In the genomic region with DNA sequence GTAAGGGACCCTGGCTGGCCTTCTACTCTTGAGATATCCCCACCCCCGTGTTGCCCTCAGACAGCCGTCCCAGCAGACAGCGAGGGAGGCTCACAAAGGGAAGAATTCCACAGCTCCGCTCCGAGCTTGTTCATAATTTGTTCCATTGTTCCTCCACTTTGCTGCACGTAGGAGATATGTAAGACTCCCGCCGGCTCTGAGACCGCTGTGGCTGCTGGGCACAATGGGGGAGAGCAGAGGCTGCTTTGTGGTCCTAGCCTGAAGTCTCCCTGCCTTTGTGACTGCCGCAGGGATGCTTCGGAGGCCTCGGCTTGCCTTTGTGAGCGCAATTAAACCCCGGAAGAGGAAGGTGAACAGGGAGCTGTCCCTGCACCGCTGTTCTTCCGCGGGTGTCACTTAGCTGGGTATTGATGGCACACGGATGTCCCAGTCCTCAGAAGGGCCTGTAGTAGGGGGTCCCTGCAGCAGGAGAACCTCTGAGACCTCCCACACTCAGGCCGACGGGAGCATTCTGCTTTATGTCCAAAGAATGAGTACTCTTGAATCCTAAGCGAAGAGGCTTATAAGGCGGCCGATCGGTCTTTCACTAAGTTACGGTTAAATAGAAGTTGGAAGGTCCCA, we compare ENCODE assay signal across 8 mouse cellular contexts.
DNase-seq lines count a peak whose midpoint lies in the region; ATAC-seq and TF ChIP-seq lines count a peak whose summit lies in the region.
"Had no signal": no experiment of that assay in that cellular context is flagged by ENCODE, and none has a peak within 500 bp of the region (broad histone marks: within the 10 kb centered on the region; RNA-seq: fewer than 3 reads in every experiment).

No protein-coding gene starts in this region.

- in situ Hi-C loops in ES-E14 (cut with MboI; ENCODE audit: low sequenced_read_pairs in 2 of 2, unreplicated experiment in 2 of 2) = no loop called here

- 18% methylated on average over 25 of the region's 25 CpGs for WGBS in hindbrain, embryonic 10.5 days
- WGBS in midbrain, embryonic 13.5 days = 9% methylated on average over 25 of the region's 25 CpGs

- H3K4me2 ChIP-seq in midbrain, embryonic 13.5 days (replicated peaks) = peak overlapping the region; percentile 42

- H3K36me3 ChIP-seq in ES-E14 (ENCODE audit: control insufficient read depth, insufficient read depth, low read length, poor library complexity, severe bottlenecking) = no peaks in the 10 kb centered on the region
- H3K36me3 ChIP-seq in hindbrain, embryonic 10.5 days = no peaks in the 10 kb centered on the region
- no peaks in the 10 kb centered on the region for H3K36me3 ChIP-seq in midbrain, embryonic 13.5 days

- DNase-seq in ES-E14 (ENCODE audit: low read depth, low spot score) (peak; percentile 20), WW6 (ENCODE audit: low read depth, low spot score) (peak; percentile 14)
- DNase-seq in hindbrain, embryonic 10.5 days (ENCODE audit: low spot score) = peak; percentile 74
- no peak for DNase-seq in spleen, adult 12 weeks (ENCODE audit: low spot score)
- DNase-seq in kidney, postnatal 36 days = no peak
- DNase-seq: thymus, adult 2 months had no signal

- peak; percentile 71 for ATAC-seq in midbrain, embryonic 13.5 days
- no peak for ATAC-seq in erythroblast, adult 5-6 weeks (replicated peaks; ENCODE audit: low FRiP score, poor library complexity, severe bottlenecking)

- peaks cover 0 to 8% of the 10 kb centered on the region in 2 experiments; a peak in 1 of 4 replicates for H3K4me1 ChIP-seq in ES-E14 (ENCODE audit: control insufficient read depth in 2 of 2, insufficient read depth in 2 of 2, low read length in 2 of 2, poor library complexity in 1 of 2)
- peaks cover 25% of the 10 kb centered on the region for H3K4me1 ChIP-seq in hindbrain, embryonic 10.5 days (replicated peaks)
- peaks cover 25% of the 10 kb centered on the region for H3K4me1 ChIP-seq in midbrain, embryonic 13.5 days (replicated peaks)

- no peak overlapping the region for H3K9ac ChIP-seq in ES-E14 (ENCODE audit: insufficient read depth, low read depth, low read length, poor library complexity, severe bottlenecking)
- peak overlapping the region; percentile 1 for H3K9ac ChIP-seq in midbrain, embryonic 13.5 days (replicated peaks)

- no peaks in the 10 kb centered on the region for H3K9me3 ChIP-seq in ES-E14 (ENCODE audit: control insufficient read depth, insufficient read depth, low read depth, low read length)
- no peaks in the 10 kb centered on the region for H3K9me3 ChIP-seq in hindbrain, embryonic 10.5 days
- H3K9me3 ChIP-seq in midbrain, embryonic 13.5 days = no peaks in the 10 kb centered on the region

- no peak overlapping the region for H3K27ac ChIP-seq in ES-E14 (ENCODE audit: insufficient read depth, low read depth, low read length, poor library complexity, severe bottlenecking)
- peak overlapping the region; percentile 87 for H3K27ac ChIP-seq in hindbrain, embryonic 10.5 days
- no peak overlapping the region for H3K27ac ChIP-seq in midbrain, embryonic 13.5 days

- H3K27me3 ChIP-seq in hindbrain, embryonic 10.5 days (ENCODE audit: insufficient read depth, poor library complexity, severe bottlenecking) = peaks cover 100% of the 10 kb centered on the region
- peaks cover 44% of the 10 kb centered on the region for H3K27me3 ChIP-seq in midbrain, embryonic 13.5 days

- peak overlapping the region in 1 of 2 experiments; percentile 15; a peak in 2 of 4 replicates for H3K4me3 ChIP-seq in ES-E14 (ENCODE audit: insufficient read depth in 1 of 2, low read depth in 1 of 2, low read length in 2 of 2, poor library complexity in 1 of 2, severe bottlenecking in 1 of 2)
- peak overlapping the region; percentile 34 for H3K4me3 ChIP-seq in hindbrain, embryonic 10.5 days
- peak overlapping the region; percentile 7 for H3K4me3 ChIP-seq in midbrain, embryonic 13.5 days (replicated peaks)

TF ChIP-seq in ES-E14, 5 proteins besides CTCF, POLR2A, EP300 and RAD21:
- TF ChIP-seq ZNF384 (IDR thresholded peaks at IDR 0.05; ENCODE audit: low read depth, low read length) = no peak
- TF ChIP-seq MAFK (IDR thresholded peaks at IDR 0.05; ENCODE audit: insufficient read depth, low read depth, low read length) = no peak
- TF ChIP-seq ZC3H11A (IDR thresholded peaks at IDR 0.05; ENCODE audit: borderline replicate concordance, low read depth, low read length) = no peak
- no peak for TF ChIP-seq CHD2 (IDR thresholded peaks at IDR 0.05; ENCODE audit: low read depth, low read length)
- no peak for TF ChIP-seq HCFC1 (IDR thresholded peaks at IDR 0.05; ENCODE audit: borderline replicate concordance, insufficient read depth, low read length)
TF ChIP-seq in ES-E14: peak in this region for 0.

Comparison
In these comparisons a context has a peak if more than half of its experiments do, and no peak if none do; other contexts are left out.
1. DNase-seq: peak in ES-E14 (single experiment), WW6 (single experiment) and hindbrain, embryonic 10.5 days (single experiment); none in spleen, adult 12 weeks (single experiment) and kidney, postnatal 36 days (0 of 2).